In the genomic region with DNA sequence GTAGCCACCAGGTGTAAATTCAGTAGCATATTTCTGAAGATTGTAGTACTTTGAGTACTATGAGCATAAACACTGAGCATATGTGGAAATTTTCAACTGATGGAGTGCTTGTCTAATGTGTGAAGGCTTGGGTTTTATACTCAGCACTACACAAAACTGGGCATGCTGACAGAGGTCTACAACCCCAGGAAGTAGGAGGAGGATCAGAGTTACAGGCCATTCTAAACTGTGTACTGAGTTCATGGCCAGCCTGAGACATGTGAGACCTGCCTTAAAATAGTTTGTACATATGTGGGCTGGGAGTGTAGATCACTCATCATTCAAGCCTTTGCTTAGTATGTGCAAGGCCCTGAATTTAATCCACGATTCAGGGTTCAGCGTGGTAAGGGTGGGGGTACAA, we compare ENCODE assay signal across 7 mouse cellular contexts.
"Had no signal": no experiment of that assay in that cellular context is flagged by ENCODE, and none has a peak within 500 bp of the region (broad histone marks: within the 10 kb centered on the region; RNA-seq: fewer than 3 reads in every experiment).

No protein-coding gene starts in this region.

- H3K27ac ChIP-seq: limb, embryonic 15.5 days; liver, embryonic 12.5 days; lung, embryonic 15.5 days; midbrain, embryonic 12.5 days had no signal

- H3K4me1 ChIP-seq: limb, embryonic 15.5 days; liver, embryonic 12.5 days; lung, embryonic 15.5 days; midbrain, embryonic 12.5 days had no signal

- H3K9me3 ChIP-seq: limb, embryonic 15.5 days; liver, embryonic 12.5 days; lung, embryonic 15.5 days; midbrain, embryonic 12.5 days had no signal

- ATAC-seq: intestine, postnatal 0 days; liver, embryonic 12.5 days had no signal

- H3K4me3 ChIP-seq: limb, embryonic 15.5 days; liver, embryonic 12.5 days; lung, embryonic 15.5 days; midbrain, embryonic 12.5 days had no signal

- H3K9ac ChIP-seq: limb, embryonic 15.5 days; liver, embryonic 12.5 days; lung, embryonic 15.5 days; midbrain, embryonic 12.5 days had no signal

- H3K4me2 ChIP-seq: limb, embryonic 15.5 days; liver, embryonic 12.5 days; lung, embryonic 15.5 days; midbrain, embryonic 12.5 days had no signal

- DNase-seq: right cerebral cortex, postnatal 14 days; thymus, postnatal 36 days had no signal

- H3K27me3 ChIP-seq: limb, embryonic 15.5 days; liver, embryonic 12.5 days; lung, embryonic 15.5 days; midbrain, embryonic 12.5 days had no signal
